Mouse (Mus musculus): ENCODE measurements around the gene Wdr82.

DNA sequence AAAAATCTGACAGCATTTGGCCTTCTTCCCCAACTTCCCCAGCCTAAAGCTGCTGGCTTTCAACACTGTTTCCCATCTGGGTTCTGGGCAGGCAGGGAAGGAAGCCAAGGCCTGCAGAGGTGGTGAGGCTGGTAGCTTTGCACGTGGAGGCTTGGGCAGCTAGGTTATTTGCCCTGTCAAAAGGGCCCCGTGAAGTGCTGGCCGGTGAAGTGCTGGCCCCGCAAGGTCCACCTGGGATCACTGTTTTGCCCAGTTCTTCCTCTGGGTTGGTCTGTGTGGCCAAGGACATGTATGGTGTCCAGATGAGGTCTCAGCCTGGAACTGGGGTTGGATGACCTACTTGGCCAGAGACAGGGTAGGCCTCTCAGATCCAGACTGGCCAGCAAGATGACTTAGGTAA, 39.2 kb downstream of the Wdr82 start:
- TF ChIP-seq GATA1 (IDR thresholded peaks at IDR 0.05; ENCODE audit: borderline replicate concordance, low read length) (no peak), FLI1 (IDR thresholded peaks at IDR 0.05; ENCODE audit: low read length) (no peak)
